Mouse (Mus musculus): Measurements from ENCODE around the gene Senp7.
"Not testable (repeated sequence)": the region's sequence is repeated elsewhere in the genome, so short reads cannot be mapped to it uniquely, and the experiment has no call there.

Gene Senp7

DNA sequence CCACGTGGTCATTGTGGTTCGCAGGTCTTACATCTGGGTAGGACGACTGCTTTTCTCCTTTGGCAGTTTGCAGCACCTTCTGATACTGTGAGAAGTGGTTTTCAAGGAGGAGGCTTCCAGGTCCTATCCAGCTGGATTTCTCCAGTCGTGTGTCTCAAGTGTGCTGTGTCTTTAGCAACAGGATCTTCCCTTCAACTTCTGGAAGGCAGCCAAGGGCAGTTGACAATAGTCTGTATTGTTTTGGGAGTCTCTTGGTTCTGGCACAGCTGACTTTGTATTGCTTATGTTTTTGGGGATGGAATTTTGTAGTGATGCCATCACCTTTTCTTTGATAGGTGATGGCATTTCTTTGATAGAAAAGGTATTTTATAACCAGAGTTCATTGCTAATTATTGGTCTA lies 86.0 kb downstream of the Senp7 start:
- DNase-seq (ENCODE audit: extremely low read depth, low read depth): no peak

DNA sequence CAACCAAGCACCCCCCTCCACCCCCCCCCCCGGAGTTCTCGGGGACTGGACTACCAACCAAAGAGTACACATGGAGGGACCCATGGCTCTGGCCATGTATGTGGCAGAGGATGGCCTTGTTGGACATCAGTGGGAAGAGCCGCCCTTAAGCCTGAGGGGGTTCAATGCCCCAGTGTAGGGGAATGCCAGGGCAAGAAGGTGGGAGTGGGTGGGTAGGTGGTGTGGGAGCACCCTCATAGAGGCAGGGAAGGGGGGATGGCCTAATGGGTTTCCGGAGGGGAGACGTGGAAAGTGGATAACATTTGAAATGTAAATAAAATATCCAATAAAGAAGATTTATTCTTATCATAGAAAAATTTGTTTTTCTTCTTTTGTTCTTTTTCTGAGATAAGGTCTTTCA lies 89.5 kb downstream of the Senp7 start:
- not testable (repeated sequence) for DNase-seq (ENCODE audit: extremely low read depth, low read depth)

DNA sequence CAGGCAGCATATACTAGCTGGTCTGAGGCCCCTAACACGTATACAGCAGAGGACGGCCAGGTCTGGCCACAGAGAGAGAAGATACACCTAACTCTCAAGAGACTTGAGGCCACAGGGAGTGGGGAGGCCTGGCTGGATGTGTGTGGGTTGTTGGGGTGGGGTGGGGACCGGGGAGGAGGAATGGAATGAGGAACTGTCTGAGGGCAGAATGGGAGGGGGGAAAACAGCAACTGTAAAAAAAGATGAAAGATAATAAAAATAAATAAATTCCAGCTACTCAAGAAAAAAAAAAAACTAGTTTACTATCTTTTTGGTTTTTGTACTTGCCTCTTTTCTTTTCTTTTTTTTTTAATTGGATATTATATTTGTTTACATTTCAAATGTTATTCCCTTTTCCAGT lies 91.8 kb downstream of the Senp7 start:
- peak; percentile 59 for DNase-seq (ENCODE audit: extremely low read depth, low read depth)

DNA sequence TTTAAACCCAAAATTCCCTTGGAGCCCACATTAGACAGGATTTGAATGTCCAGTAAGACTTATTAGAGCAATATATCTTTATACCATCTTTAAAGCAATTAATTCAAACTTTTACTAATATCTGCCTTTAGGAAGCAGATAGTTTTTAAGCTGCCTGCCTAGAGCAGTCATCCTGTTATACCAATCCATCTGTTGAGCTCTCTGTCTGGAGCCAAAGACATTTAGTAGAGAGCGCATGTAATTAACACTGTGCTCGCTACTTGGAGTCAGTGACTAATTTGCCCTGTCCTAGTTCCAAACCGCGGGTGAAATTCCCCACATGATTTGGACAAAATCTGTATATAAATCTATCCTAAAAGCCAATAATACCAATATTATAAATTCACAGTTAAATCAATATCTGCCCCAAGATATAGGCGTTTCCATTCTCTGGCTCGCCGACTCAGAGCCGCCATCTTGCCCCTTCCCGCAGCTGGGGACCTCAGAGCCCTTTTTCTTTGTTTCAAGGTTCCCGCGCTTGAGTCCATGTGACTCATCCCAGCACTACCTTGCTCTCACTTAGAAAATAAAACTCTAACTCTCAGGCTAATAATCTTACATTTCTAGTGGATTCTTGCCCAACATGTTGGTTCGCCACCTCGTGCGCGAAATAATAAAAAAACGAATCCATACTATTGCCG lies 96.9 kb downstream of the Senp7 start:
- no peak for DNase-seq (ENCODE audit: extremely low read depth, low read depth)

DNA sequence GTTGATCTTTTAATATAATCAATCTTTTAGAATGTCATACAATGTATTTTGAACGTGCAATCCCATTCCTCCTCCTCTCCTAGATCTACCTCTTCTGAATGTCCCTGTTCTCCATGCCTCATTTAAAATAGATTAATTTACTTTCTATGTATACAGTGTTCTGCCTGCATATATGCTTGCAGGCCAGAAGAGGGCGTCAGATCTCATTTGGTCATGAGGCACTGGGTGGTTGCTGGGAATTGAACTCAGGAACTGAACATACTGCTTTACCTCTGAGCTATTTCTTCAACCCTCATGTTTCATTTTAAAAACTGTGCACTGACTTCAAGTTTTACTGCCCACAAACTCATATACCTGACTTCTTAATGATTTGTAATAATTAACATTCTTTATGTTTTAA lies 99.5 kb downstream of the Senp7 start:
- peak; percentile 5 for DNase-seq (ENCODE audit: extremely low read depth, low read depth)

DNA sequence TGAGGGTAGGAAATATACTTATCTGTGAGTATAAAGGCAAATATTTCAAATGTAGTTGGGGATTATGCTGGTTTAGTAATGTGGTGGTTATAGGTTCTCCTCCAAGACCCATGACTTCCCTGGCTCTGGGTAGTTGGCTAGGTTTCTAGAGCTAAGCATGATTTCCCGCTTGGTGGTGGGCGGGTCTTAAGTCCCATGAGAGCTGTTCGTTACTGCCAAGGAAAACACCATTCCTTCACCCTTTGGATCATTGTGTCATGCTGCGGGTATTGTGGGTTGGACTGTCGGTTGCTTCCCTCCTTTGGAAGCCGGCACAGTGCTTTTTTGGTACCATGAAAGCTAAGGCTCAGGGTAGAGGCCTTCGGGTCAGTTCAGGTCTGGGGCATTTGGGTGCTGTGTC lies 115.3 kb downstream of the Senp7 start:
- DNase-seq (ENCODE audit: extremely low read depth, low read depth): no peak

DNA sequence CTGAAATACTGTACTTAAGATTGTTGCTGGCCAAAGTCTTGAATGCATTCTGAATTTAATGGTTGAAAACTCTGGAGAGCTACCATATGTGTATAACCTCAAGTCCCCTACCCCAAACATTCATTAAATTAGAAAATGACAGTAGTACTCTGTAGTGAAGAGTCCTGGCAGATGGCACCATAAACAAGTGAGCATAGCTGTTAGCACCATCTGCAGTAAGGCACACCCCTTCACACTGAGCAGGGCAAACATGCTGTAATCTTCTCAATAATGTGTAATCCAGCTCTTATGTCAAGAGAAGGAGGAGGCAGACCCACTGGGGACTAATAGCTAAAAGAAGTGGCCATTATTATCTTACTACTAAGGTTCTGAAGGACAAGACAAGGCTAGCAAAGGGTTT lies 122.1 kb downstream of the Senp7 start:
- DNase-seq (ENCODE audit: extremely low read depth, low read depth): no peak

DNA sequence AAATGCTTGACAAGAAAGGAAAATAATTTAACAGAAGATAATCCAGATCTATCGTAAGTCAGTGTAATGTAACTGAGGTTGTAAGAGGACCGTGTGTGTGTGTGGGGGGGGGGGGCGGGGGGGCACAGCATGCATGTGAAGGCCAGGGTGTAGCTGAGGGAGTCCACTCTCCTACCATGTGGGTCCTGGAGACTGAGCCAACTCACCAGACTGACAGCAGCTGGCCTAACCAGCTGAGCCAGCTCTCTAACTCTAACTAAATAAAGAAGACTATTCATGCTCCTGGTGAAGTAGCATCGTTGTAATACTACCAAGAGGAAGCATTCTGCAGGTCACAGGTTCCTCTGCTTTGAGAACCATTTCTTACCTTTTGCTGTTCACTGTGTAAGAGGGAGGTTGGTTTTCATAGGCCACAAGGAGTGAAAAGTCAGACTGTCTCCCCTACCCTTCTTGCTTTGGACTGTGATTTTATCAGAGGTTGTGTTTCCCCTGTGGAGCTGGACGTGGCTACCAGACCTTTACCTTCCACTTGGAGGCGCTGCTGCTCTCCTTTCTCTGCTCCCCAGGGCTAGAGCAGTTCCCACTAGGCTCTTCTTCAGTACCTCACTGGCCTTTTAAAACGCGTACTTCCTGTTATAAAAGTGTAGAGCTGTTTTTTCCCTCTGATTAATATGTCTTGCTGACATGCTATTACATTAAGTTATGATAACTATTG lies 127.9 kb downstream of the Senp7 start:
- DNase-seq (ENCODE audit: extremely low read depth, low read depth): peak; percentile 2

DNA sequence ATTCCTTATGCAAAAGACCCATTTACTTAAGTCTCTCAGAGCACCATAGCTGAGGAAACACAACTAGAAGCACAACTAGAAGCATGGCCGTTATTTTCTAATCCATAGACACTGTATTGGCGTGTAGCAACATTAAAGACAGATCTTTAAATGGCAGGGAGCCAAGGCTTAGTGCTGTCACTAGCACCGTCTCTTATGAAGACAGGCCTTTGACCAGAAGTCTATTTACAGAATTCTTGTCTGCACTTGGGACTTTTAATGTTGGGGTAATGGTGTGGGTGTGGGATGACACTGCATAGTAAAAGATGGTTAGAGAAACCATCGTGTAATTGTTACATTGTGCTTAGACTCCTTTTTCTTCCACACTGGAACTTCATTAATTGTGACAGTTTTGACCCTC lies 138.7 kb downstream of the Senp7 start:
- no peak for DNase-seq (ENCODE audit: extremely low read depth, low read depth)

DNA sequence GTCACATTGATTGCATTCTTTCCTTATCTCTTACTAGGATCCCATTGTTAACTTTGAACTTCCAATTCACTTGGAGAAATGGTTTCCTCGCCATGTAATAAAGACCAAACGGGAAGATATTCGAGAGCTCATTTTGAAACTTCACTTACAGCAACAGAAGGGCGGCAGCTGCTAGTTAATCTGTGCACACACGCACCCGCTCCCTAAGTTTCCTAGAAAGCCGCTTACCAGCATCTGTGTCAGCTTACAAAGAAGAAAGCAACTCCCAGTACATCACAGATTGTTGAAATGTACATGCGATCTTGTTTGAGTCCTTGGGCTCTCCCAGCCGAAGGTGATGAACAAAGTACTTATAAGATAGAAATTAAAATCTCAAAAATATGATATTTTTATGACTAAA lies 140.1 kb downstream of the Senp7 start:
- DNase-seq (ENCODE audit: extremely low read depth, low read depth): no peak

DNA sequence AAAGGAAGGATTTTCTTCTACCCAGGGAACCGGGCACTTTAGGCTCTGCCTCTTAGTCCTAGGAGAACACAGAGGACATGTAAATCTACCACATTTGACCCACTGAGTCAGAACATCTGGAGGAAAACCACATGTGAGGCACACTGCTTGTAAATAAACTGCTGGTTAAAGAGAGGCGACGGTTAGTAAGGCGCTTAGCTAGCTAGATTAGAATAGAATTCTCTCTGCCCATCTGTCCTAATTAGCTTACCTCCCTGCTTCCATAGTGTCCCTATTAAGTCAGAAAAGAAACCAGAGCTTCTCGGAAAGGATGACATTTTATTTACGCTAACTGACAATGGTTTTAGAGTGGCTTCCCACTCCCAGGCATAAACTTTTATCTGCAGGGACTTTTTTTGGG lies 155.9 kb downstream of the Senp7 start, which contains the start of gene Impg2:
Gene Impg2 (plus strand): TSS at position 263 of the 400 bp plus-strand sequence.
- no peak for DNase-seq (ENCODE audit: extremely low read depth, low read depth)

DNA sequence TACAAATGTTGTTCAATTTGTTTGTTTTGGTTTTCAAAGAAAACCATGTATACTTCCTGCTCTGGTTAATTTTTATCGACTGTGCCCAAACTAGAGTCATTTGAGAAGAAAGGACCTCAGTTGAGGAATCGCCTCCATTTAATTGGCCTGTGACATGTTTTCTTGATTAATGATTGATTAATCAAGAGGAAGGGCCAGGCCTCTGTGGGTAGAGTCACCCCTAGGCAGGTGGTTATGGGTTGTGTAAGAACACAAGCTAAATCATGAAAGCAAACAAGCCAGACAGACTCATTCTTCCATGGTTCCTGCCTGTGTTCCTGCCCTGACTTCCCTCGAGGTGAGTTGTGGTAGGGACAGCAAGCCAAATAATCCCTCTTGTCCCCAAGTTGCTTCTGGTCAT lies 164.6 kb downstream of the Senp7 start:
- DNase-seq (ENCODE audit: extremely low read depth, low read depth): no peak

DNA sequence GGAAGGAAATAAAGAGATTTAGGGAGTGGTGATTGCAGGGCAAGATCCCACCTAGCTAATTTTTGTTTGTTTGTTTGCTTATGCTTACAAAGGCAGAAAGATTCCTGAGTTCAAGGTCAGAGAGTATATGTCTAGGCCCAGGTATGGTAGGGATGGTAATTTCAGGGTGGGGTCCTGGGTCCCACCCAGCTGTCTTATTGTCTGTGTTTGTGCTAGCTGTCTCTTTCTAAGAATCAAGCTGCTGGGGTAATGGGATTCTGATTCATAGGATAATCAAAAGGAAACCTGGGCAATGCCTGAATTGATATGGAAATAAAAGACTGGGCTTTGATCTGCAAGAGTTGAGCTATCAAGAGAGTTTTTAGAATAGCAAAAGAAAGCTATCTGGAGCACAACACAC lies 179.5 kb downstream of the Senp7 start:
- no peak for DNase-seq (ENCODE audit: extremely low read depth, low read depth)

DNA sequence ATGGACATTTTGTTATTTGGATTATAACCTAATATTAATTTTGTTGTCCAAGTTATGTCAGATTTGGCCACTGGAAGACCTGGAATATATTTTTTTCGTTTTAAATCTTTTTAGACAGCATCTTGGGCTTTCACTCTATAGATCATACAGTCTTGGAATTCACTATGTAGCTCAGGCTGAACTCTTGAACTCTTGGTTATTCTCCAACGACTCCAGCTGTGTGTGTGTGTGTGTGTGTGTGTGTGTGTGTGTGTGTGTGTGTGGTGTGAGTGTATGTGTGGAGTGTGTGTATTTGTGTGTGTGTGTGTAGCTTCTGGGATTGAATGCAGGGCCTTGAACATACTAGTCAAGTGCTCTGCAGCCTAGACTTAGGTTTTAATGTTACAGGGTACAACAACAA lies 181.3 kb downstream of the Senp7 start:
- no peak for DNase-seq (ENCODE audit: extremely low read depth, low read depth)

DNA sequence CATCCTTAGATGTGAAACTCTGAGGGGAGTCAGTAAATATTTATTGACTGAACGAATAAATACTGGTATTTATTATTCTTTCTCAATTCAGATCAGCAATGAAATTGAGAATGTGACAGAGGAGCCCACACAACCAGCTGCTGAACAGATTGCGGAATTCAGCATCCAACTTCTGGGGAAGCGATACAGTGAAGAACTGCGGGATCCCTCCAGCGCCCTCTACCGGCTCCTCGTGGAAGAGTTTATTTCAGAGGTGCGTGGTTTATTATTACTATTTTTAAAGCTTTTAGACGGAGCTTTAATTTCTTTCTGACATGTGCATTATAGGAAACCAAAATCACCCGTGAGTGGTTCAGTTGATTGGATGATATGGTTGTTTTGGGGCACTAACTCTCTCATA lies 183.2 kb downstream of the Senp7 start:
- peak; percentile 16 for DNase-seq (ENCODE audit: extremely low read depth, low read depth)

DNA sequence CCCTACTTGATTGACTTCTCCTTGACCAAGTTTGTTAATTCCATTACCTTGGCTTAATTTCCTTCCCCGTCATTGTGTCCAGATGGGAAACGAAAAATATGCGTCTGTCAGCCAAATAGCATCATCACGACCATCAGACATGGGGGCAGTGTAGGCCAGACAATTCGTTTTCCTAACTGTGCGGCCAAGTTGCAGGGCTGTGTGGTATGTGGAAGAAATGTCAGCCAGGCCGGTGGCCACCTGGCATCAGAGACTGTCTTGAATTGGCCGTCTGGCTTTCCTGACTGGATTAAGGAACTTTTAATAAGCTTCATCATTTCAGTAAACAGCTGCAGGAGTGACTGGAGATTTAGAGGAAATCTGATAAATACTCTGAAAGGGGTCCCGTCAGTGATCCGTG lies 184.6 kb downstream of the Senp7 start:
- DNase-seq (ENCODE audit: extremely low read depth, low read depth): no peak

Data from MEL-GATA-1-ER (cell line).